Mouse (Mus musculus): Measurements from ENCODE around the gene Lrit3.

Gene Lrit3

GRCm38 (mm10) chr3:129803765-129804164 is at the start of gene Lrit3:
Lrit3 (minus strand) TSS chr3:129804030.
- no peak for ATAC-seq (ENCODE audit: low TSS enrichment)

DNA sequence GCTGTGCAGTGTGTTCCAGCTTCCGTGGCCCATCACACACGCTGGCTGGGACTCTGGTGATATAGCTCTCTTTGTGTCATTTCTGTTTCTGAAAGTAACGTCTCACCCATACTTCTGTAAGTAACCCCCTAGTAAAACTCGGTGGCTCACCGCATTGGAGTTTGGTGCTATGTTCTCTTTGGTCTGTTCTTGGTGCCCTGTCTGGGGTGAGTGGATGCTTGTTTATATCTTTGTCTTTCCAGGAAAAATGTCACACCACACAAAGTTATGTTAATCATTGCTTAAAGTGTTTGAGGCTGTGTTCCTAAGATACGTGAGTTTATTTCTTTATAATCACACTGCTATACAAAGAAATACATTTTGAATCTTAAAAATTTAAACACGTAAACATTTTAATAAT is 43.0 kb upstream of the Lrit3 start:
- ATAC-seq (ENCODE audit: low TSS enrichment): no peak

- no peak for ATAC-seq (ENCODE audit: low TSS enrichment)
These were observed 42.0 kb upstream of the Lrit3 start for GRCm38 (mm10) chr3:129845868-129846267.

- ATAC-seq (ENCODE audit: low TSS enrichment): no peak
These were observed 34.2 kb upstream of the Lrit3 start for GRCm38 (mm10) chr3:129838017-129838416.

- no peak for ATAC-seq (ENCODE audit: low TSS enrichment)
These were observed 33.1 kb upstream of the Lrit3 start for GRCm38 (mm10) chr3:129836965-129837364.

GRCm38 (mm10) chr3:129836051-129836697 is 32.3 kb upstream of the Lrit3 start:
- no peak for ATAC-seq (ENCODE audit: low TSS enrichment)

- ATAC-seq (ENCODE audit: low TSS enrichment): no peak
These were observed 31.6 kb upstream of the Lrit3 start, which contains the start of gene Cfi for GRCm38 (mm10) chr3:129835388-129835934. Cfi (plus strand) TSS chr3:129835884.

GRCm38 (mm10) chr3:129831035-129831568 is 27.3 kb upstream of the Lrit3 start, which contains the start of gene Gar1:
Gar1 (minus strand) TSS chr3:129831396.
- peak; percentile 96 for ATAC-seq (ENCODE audit: low TSS enrichment)

- ATAC-seq (ENCODE audit: low TSS enrichment): no peak
These were observed 26.8 kb upstream of the Lrit3 start for GRCm38 (mm10) chr3:129830626-129831025.

GRCm38 (mm10) chr3:129827691-129828090 is 23.9 kb upstream of the Lrit3 start:
- ATAC-seq (ENCODE audit: low TSS enrichment): no peak

DNA sequence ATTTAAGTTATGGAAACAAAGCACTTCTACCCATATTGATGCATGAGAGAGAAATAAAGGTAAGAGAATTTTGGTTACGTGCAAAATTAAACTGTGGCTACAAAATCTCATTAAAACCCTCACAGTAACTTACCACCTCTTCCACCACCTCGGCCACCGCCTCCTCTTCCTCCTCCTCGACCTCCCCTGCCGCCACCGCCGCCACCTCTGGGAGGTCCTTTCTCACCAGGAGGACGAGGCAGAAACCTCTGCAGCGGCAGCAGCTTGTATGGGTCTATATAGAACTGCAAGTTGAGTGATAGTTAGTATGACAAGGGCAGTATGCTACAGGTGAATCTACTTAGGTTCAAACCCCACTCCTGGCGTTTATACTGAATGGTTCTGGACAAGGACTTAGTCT is 22.9 kb upstream of the Lrit3 start:
- ATAC-seq (ENCODE audit: low TSS enrichment): no peak

DNA sequence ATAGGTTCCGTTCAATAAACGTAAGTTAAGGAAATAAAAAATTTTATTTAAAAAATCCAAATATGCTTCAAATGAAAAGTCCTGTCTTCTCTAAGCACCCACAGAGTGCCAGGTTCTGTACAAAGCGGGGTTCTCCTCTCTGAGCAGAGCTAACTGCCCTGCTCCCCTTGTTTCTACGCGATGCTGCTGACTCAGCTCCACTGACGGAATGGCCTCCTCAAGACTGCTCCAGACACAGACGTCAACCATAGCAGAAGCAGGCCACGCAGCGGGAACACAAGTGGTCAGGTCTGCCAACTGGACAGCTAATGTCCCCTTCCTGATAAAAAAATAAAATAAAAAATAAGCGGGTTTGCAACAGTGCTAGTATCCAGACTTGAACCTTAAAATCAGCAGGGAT is 21.1 kb upstream of the Lrit3 start:
- ATAC-seq (ENCODE audit: low TSS enrichment): no peak

DNA sequence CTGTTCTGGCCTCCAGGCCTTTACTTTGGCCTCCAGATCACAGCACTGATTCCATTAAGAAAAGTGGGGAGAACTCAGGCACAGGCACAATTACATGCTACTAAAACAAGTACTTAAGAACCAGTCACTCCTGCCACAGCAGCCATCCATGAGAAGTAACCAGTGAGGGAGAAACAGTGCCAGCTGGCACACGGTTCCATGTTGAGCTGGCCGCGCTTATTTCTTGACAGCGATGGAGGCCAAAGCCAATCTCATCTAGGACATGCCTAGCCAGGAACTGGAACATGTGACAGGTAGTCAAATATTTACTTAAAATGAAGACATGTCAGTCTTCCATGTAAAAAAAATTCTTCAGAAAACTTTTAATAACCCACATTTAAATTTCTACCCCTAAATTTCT is 20.3 kb upstream of the Lrit3 start:
- no peak for ATAC-seq (ENCODE audit: low TSS enrichment)

DNA sequence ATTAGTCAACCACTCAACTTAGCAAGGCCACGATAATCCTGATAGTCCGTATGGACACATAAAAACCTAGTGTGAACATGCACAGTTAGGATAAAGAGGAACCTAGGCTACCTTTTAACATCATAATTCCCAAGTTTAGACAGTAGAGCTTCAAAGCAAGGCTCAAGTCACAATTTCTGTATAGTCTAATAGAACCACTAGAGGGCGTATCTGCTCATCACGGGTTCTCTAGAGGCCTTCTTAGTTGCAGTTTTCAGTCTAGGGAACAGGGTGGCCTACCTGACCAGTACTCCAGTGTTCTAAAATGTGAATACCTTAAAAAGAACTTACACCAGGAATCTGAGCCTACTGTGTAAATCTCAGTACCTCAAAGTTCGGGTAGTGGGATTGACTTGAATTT is 19.5 kb upstream of the Lrit3 start:
- peak; percentile 88 for ATAC-seq (ENCODE audit: low TSS enrichment)

GRCm38 (mm10) chr3:129822206-129822775 is 18.5 kb upstream of the Lrit3 start, which contains the start of gene Rrh:
Rrh (minus strand) TSS chr3:129822587.
- ATAC-seq (ENCODE audit: low TSS enrichment): no peak

DNA sequence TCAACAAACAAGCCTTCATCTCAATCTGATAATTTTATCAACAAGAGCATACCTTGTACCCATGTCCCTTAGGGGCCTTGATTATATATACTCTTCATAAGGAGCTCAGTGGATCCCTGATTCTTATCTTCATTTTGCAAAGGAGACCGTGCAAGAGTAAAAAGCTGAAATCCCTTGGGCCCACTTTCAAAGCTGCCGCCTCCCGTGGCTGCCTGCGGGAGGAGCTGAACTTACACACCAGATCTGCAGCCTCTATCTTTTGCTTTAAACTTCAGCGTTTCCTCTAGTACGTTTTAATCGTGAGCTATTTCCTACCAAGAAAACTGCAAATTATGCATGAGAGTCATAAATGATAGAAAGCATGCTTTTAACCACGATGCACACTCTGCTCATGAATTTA is 17.9 kb upstream of the Lrit3 start:
- no peak for ATAC-seq (ENCODE audit: low TSS enrichment)

DNA sequence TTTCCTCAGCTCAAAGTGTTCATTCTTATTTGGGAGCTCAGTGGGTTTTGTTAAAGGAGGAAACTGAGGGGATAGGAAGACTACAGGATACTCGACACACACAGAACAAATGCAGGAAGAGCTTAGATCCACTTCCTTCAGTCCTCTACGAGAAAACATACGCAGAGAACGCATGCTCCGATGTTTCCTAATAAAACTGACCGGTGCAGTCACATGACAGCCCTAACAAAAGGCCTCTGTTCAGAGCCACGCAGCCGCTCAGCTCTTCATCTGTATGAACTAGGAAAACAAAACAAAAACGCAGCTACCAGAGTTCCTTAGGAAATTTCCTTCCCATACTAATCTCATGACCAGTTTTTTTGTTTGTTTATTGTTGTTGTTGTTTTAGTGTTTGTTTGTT is 17.0 kb upstream of the Lrit3 start:
- ATAC-seq (ENCODE audit: low TSS enrichment): peak; percentile 53; the same call in 1 of the 2 replicates

- no peak for ATAC-seq (ENCODE audit: low TSS enrichment)
These were observed 4.8 kb downstream of the Lrit3 start for GRCm38 (mm10) chr3:129799011-129799410.

DNA sequence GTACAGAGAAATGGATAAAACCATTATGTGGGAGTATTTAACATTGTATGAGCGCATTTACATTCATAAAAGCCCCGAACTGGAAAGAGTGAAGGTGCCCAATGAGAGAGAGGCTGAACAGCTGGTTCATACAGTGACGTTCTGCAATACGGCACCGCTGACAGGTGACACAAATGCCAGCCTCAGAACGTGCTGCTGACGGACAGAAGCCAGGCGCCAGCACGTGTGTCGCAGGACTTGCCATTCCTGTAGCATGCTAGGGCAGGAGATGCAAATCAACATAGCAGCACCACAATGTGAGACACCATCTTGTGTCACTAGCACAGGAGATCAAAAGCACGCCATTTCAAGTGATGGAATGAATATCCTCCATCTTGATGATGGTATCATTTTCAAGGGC is 5.3 kb downstream of the Lrit3 start:
- no peak for ATAC-seq (ENCODE audit: low TSS enrichment)

- no peak for ATAC-seq (ENCODE audit: low TSS enrichment)
These were observed 6.5 kb downstream of the Lrit3 start for GRCm38 (mm10) chr3:129797341-129797740.

DNA sequence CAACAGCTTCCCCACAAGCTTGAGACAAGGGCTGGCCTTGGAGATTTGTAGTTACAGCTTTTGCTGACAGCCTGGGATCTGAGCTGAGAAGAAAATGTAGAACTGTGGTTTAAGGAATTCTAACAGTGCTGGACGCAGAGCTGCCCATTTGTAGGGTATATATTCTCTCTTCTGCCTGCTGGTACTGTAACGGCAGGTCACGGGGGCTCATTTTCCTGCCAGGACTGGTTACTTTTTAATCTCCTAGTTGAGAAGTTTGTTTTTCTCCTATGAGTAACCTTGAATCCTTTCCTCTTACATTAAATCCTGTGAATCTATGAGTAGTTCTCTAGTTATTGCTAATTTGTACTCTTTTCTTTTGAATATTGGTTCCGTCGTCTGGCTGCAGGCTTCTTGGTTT is 10.0 kb downstream of the Lrit3 start:
- no peak for ATAC-seq (ENCODE audit: low TSS enrichment)

DNA sequence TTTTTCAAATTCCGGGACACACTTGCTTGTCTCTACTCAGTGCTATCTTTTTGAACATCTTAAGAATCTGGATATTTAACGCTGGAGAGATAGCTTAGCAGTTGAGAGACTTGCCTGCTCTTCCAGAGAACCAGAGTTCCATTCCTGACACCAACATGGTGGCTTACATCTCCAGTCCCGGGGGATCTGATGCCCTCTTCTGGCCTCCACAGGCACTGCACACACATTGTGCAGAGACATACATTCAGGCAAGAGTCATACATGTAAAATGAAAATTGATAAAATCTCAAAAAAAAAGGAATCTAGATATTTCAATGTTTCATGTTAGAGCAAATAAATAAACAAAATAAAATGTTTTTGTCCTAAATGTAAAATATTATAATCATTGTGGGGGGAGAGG is 21.1 kb downstream of the Lrit3 start:
- ATAC-seq (ENCODE audit: low TSS enrichment): no peak

DNA sequence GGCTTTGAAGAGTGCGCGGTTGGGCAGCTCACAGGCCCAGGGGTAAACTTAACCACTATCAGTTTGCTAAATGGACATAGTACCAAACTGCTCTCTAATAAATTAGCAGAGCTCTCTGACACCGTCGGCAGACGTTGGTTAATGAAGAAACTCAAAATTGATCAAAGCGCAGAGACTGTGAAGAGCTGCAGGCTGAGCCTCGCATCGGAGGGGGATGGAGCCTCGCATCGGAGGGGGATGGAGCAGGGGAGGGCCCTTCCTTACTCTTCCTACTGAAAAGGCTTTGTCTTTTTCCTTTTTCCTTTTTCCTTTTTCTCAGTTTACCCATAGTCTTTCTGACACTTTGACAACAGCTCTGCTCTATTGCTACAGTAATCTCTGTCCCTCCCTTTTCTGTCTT is 22.4 kb downstream of the Lrit3 start:
- no peak for ATAC-seq (ENCODE audit: low TSS enrichment)

Data from frontal cortex, adult (tissue).